Mouse (Mus musculus) CH12.LX (cell line): ENCODE measurements around the gene Pan3. TPM values are rescaled to one million over a fixed set of nuclear protein-coding genes. Genes with fewer than 3 reads are reported as not detected.

Experiments
- DNase-seq: peaks from one replicate; pipeline ENCODE4 v3.0.0-alpha.2; 2013; ENCODE audit errors: extremely low read depth
- H3K27ac ChIP-seq: 2 replicates; pipeline ENCODE4 v1.5.1; 2012; ENCODE audit warnings: low read depth, mild to moderate bottlenecking, control low read depth, moderate library complexity; ENCODE audit not compliant: insufficient read depth
- H3K27me3 ChIP-seq: replicated peaks from 2 replicates; pipeline ENCODE3; 2012; ENCODE audit warnings: inconsistent platforms
- H3K36me3 ChIP-seq, 2 experiments: replicated peaks in 1 of 2; 2 replicates each; pipeline versions ENCODE3 to v1.6.1; 2012; ENCODE audit warnings: inconsistent platforms in 1 of 2, low read length in 1 of 2, mild to moderate bottlenecking in 1 of 2, mixed read lengths in 1 of 2, moderate library complexity in 1 of 2; ENCODE audit not compliant: control insufficient read depth in 1 of 2, insufficient read depth in 1 of 2
- H3K4me1 ChIP-seq, 2 experiments: 2 replicates each; pipeline ENCODE4 v1.6.1; 2012; ENCODE audit warnings: inconsistent platforms in 1 of 2, moderate library complexity in 1 of 2; ENCODE audit not compliant: insufficient read depth in 2 of 2, control insufficient read depth in 1 of 2
- H3K4me2 ChIP-seq: 2 replicates; pipeline ENCODE4 v1.6.1; 2012; ENCODE audit warnings: low read depth, mild to moderate bottlenecking, control low read depth; ENCODE audit not compliant: poor library complexity, insufficient read depth, severe bottlenecking
- H3K4me3 ChIP-seq, 3 experiments: fragments of 150-350 bp in 1 of 3; sonication (generic) in 1 of 3; replicated peaks in 1 of 3; 2 replicates each; pipeline versions ENCODE3 to v1.5.1; 2011 to 2012; ENCODE audit warnings: low read depth in 2 of 3, low read length in 2 of 3, mild to moderate bottlenecking in 2 of 3, moderate library complexity in 2 of 3, control low read depth in 1 of 3, improper control_type of control experiment in 1 of 3, inconsistent platforms in 1 of 3, mixed read lengths in 1 of 3; ENCODE audit not compliant: poor library complexity in 1 of 3
- H3K79me2 ChIP-seq: replicated peaks from 2 replicates; pipeline ENCODE4 v1.6.1; 2012; ENCODE audit warnings: mild to moderate bottlenecking, moderate library complexity; ENCODE audit not compliant: control insufficient read depth, poor library complexity, insufficient read depth, severe bottlenecking; ENCODE audit errors: extremely low read depth
- H3K9ac ChIP-seq: 2 replicates; pipeline ENCODE4 v1.6.1; 2012; ENCODE audit warnings: low read depth, mild to moderate bottlenecking, control low read depth, moderate library complexity; ENCODE audit not compliant: insufficient read depth
- H3K9me3 ChIP-seq: replicated peaks from 2 replicates; pipeline ENCODE3; 2012; ENCODE audit warnings: low read length, inconsistent platforms, mixed read lengths
- E2F4 ChIP-seq: IDR thresholded peaks from 2 replicates; pipeline ENCODE4 v1.6.1; 2011; ENCODE audit warnings: low read depth, low read length, improper control_type of control experiment; ENCODE audit not compliant: insufficient replicate concordance
- JUND ChIP-seq: conservative IDR thresholded peaks from 2 replicates; pipeline ENCODE4 v1.6.1; 2011; ENCODE audit warnings: low read depth, low read length, improper control_type of control experiment
- MAX ChIP-seq: IDR thresholded peaks from 2 replicates; pipeline ENCODE4 v1.6.1; 2011; ENCODE audit warnings: low read length, improper control_type of control experiment
- RAD21 ChIP-seq: IDR thresholded peaks from 2 replicates; pipeline ENCODE4 v1.6.1; 2011; ENCODE audit warnings: low read depth, mild to moderate bottlenecking, low read length, improper control_type of control experiment, moderate library complexity
- SIN3A ChIP-seq: IDR thresholded peaks from 2 replicates; pipeline ENCODE4 v1.6.1; 2012; ENCODE audit warnings: low read length, improper control_type of control experiment, inconsistent platforms
- TCF12 ChIP-seq: IDR thresholded peaks from 2 replicates; pipeline ENCODE4 v1.6.1; 2014; ENCODE audit warnings: low read depth, mild to moderate bottlenecking, inconsistent platforms, low read length, improper control_type of control experiment
- USF2 ChIP-seq: conservative IDR thresholded peaks from 2 replicates; pipeline ENCODE4 v1.6.1; 2011; ENCODE audit warnings: low read depth, low read length, improper control_type of control experiment
- ZNF384 ChIP-seq: IDR thresholded peaks from 2 replicates; pipeline ENCODE4 v1.6.1; 2012; ENCODE audit warnings: low read depth, low read length, improper control_type of control experiment, inconsistent platforms
- dilution Hi-C: fragments of 300-500 bp; cut with MboI; formaldehyde crosslinking; loops from 2 replicates; pipeline ENCODE4 v1.14.3; 2020; ENCODE audit warnings: low sequenced_read_pairs; ENCODE audit not compliant: extremely low pct_unique_long_range_greater_than_20kb, extremely low pct_ligation_motif_present
- in situ Hi-C: fragments of 300-500 bp; cut with MboI; formaldehyde crosslinking; loops from 3 replicates; pipeline ENCODE4 v1.14.3; 2019; ENCODE audit warnings: low sequenced_read_pairs, low pct_ligation_motif_present, low pct_unique_long_range_greater_than_20kb, mixed read lengths
- polyA plus RNA-seq: library from polyadenylated mRNA; unstranded; fragments of >175 nt; gene quantifications from 2 replicates; pipeline ENCODE4 v1.2.1, GENCODE M21; 2012; ENCODE audit warnings: low read depth; ENCODE audit not compliant: insufficient read length
- total RNA-seq, 2 experiments: library from RNA; depleted of rRNA; stranded (reverse); fragments of 300-350 nt in 1 of 2; fragments of >200 nt in 1 of 2; gene quantifications; 2 replicates each; pipeline ENCODE4 v1.2.3; 2012 to 2014

Pan3 gene
- total and polyA plus RNA-seq, 3 experiments = 37.6 to 43.5 (median 40.2) TPM

- no peaks in the 10 kb centered on the region for H3K27me3 ChIP-seq
- no peaks in the 10 kb centered on the region for H3K36me3 ChIP-seq
- dilution Hi-C loops = no loop called here
These were observed 167.9 kb downstream of the Pan3 start for GRCm38 (mm10) chr5:147597825-147598224.

More at GRCm38 (mm10) chr5:147597825-147598224, 167.9 kb downstream of the Pan3 start:
- no peak overlapping the region for H3K27ac ChIP-seq
- no peaks in the 10 kb centered on the region for H3K79me2 ChIP-seq
- TF ChIP-seq ZNF384 (no peak), MAX (no peak), USF2 (no peak), SIN3A (no peak), RAD21 (no peak), JUND (no peak), TCF12 (no peak), E2F4 (no peak)
- TF ChIP-seq, all 38 proteins: peak for 0
- no peaks in the 10 kb centered on the region for H3K9me3 ChIP-seq
- H3K9ac ChIP-seq = no peak overlapping the region
- H3K4me2 ChIP-seq = no peak overlapping the region
- DNase-seq = no peak
- H3K4me3 ChIP-seq = no peak overlapping the region
- H3K4me1 ChIP-seq = no peaks in the 10 kb centered on the region; a peak in 1 of 4 replicates
- in situ Hi-C loops = no loop called here

Other genes with a start within 250 kb of the Pan3 start
- not detected in 2 replicates for gene Gsx1, start 241.5 kb upstream of the Pan3 start, total RNA-seq (2012; rRNA removed)
- not detected in 2 replicates for gene Gsx1, start 241.5 kb upstream of the Pan3 start, total RNA-seq (2014; rRNA removed)
- gene Gsx1, start 241.5 kb upstream of the Pan3 start, polyA plus RNA-seq = not detected in 2 replicates
- not detected in 2 replicates for gene Pdx1, start 160.2 kb upstream of the Pan3 start, total RNA-seq (2012; rRNA removed)
- not detected in 2 replicates for gene Pdx1, start 160.2 kb upstream of the Pan3 start, total RNA-seq (2014; rRNA removed)
- gene Pdx1, start 160.2 kb upstream of the Pan3 start, polyA plus RNA-seq = not detected in 2 replicates
- not detected in 2 replicates for gene Cdx2, start 122.9 kb upstream of the Pan3 start, total RNA-seq (2012; rRNA removed)
- gene Cdx2, start 122.9 kb upstream of the Pan3 start, total RNA-seq (2014; rRNA removed) = not detected in 2 replicates
- not detected in 2 replicates for gene Cdx2, start 122.9 kb upstream of the Pan3 start, polyA plus RNA-seq
- gene Urad, start 107.7 kb upstream of the Pan3 start, total RNA-seq (2012; rRNA removed) = not detected in 2 replicates
- gene Urad, start 107.7 kb upstream of the Pan3 start, total RNA-seq (2014; rRNA removed) = not detected in 2 replicates
- gene Urad, start 107.7 kb upstream of the Pan3 start, polyA plus RNA-seq = not detected in 2 replicates
- gene Flt3, start 29.7 kb upstream of the Pan3 start, total RNA-seq (2012; rRNA removed) = 0.76 TPM in 2 replicates
- gene Flt3, start 29.7 kb upstream of the Pan3 start, total RNA-seq (2014; rRNA removed) = 3.2 and 3.3 TPM in 2 replicates
- gene Flt3, start 29.7 kb upstream of the Pan3 start, polyA plus RNA-seq = 2.0 and 2.3 TPM in 2 replicates